Mouse (Mus musculus) heart, postnatal 36 days (tissue): Measurements from ENCODE around the gene Zfp512. TPM values are rescaled to one million over a fixed set of nuclear protein-coding genes. Genes with fewer than 3 reads are reported as not detected.

Experiments
- DNase-seq, 2 experiments: peaks; one replicate each; pipeline ENCODE4 v3.0.0; 2021 to 2022
- intact Hi-C: fragments of 180-260 bp; cut with DNase I; formaldehyde crosslinking; loops from one replicate; pipeline ENCODE4 v1.15.1; 2025
- total RNA-seq, 2 experiments: library from RNA; stranded (reverse); gene quantifications; 2 replicates each; pipeline ENCODE4 v1.2.3; 2021

Gene Zfp512
- total RNA-seq, 2 experiments from 2014 or later, result 23.0 to 24.0 TPM

DNA sequence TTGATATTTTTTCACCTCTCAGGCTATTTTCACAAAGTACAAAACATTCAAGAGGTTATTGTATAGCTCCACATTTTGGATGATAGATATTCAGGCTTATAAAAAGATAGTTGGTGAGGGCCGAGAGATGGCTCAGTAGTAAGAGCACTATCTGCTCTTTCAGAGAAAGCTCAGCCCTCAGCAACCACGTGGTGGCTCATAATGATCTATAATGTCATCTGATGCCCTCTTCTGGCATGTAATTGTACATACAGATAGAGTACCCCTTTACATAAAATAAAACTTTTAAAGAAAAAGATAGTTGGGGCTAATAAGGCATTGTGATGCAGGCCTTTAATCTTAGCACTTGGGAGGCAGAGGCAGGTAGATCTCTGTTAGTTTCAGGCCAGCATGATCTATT lies 76.3 kb downstream of the Zfp512 start:
- intact Hi-C loops, result no loop called here
- DNase-seq, result no peak

Other genes with a start within 250 kb of the Zfp512 start
- 10 to 100 TPM; 50.3 to 58.7 TPM for gene Ppm1g, start 231.7 kb upstream of the Zfp512 start, total RNA-seq
- 10 to 100 TPM; 85.4 to 88.1 TPM for gene Nrbp1, start 211.6 kb upstream of the Zfp512 start, total RNA-seq
- gene Gm9970, start 211.2 kb upstream of the Zfp512 start, total RNA-seq, result not detected
- 1 to 10 TPM; 1.7 to 2.7 TPM for gene Krtcap3, start 200.7 kb upstream of the Zfp512 start, total RNA-seq
- 10 to 100 TPM; 36.8 to 43.6 TPM for gene Ift172, start 161.3 kb upstream of the Zfp512 start, total RNA-seq
- gene Fndc4, start 156.4 kb upstream of the Zfp512 start, total RNA-seq, result 1 to 10 TPM; 1.6 to 3.7 TPM
- not detected for gene Gckr, start 155.0 kb upstream of the Zfp512 start, total RNA-seq
- under 1 TPM in 1 of 2 experiments, not detected in 1; 0.14 TPM for gene 4930548H24Rik, start 33.3 kb downstream of the Zfp512 start, total RNA-seq
- 10 to 100 TPM; 24.7 to 26.0 TPM for gene Gpn1, start 42.3 kb downstream of the Zfp512 start, total RNA-seq
- gene Slc4a1ap, start 74.6 kb downstream of the Zfp512 start, total RNA-seq, result 10 to 100 TPM; 19.8 to 22.8 TPM
- 10 to 100 TPM; 13.5 to 13.6 TPM for gene Supt7l, start 75.4 kb downstream of the Zfp512 start, total RNA-seq
- 100 to 1,000 TPM; 314 to 335 TPM for gene Mrpl33, start 144.5 kb downstream of the Zfp512 start, total RNA-seq
- gene Rbks, start 245.2 kb downstream of the Zfp512 start, total RNA-seq, result 1 to 10 TPM; 3.2 to 3.4 TPM
- gene Babam2, start 245.3 kb downstream of the Zfp512 start, total RNA-seq, result 10 to 100 TPM; 31.6 to 37.3 TPM